Mouse (Mus musculus) T-helper 17 cell (primary cell): ENCODE results near the gene Oser1.
"Not testable (repeated sequence)": the region's sequence is repeated elsewhere in the genome, so short reads cannot be mapped to it uniquely, and the experiment has no call there.

Experiments used
- in situ Hi-C, 2 experiments: fragments of 300-600 bp; cut with MboI, MseI; formaldehyde crosslinking; loops; 1 replicate in 1 of 2; 2 replicates in 1 of 2; pipeline ENCODE4 v1.15.1; 2025; ENCODE audit warnings: high pct_unique_total_duplicates in 2 of 2

Oser1 gene

DNA sequence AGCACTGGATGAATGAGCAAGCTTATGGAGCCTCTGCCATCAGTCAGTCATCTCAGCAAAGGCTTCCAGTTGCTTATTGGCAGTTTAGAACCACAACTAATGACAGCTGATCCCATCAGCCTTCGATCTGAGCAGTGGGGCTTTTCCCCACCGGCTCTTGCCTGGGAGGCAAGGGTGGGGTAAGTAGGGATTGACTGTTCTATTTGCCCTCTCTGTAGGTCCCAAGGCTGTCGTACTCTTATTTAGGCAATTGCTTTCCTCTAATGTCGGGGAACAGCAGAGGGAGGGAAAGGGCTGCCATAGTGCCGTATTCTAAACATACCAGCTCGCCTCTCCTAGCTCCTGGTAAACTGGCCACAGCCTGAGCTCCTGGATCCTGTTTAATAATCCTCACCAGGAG is at the start of gene Oser1:
Oser1 (minus strand) TSS at position 101 of the 400 bp plus-strand sequence.
- in situ Hi-C loops, result no loop called here

DNA sequence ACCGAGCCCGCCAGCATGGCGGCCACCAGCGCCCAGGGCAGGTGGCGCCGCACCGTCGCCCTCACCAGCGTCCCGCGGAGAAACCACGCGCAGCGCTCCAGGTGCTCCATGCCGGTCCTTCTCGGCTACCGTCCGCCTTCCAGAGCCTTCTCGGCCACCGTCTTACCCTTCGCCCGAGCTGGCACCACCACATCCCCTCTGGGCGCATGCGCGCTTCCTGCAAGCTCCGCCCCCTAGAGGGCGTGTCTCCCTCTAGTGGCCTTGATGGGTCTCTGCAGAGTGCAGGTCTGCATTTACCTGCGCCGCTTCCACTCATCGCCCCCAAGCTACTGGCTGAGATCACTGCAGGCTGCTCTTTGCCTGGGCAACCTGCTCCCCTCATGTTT is 48.0 kb upstream of the Oser1 start, which contains the start of gene Fitm2:
Fitm2 (minus strand) TSS at position 164 of the 386 bp plus-strand sequence.
- in situ Hi-C loops, result loop anchor here (5.0 kb wide), 2 partner anchors 45 to 520 kb away; partner anchors contain the start of gene Ywhab (in 1 of the 2)

DNA sequence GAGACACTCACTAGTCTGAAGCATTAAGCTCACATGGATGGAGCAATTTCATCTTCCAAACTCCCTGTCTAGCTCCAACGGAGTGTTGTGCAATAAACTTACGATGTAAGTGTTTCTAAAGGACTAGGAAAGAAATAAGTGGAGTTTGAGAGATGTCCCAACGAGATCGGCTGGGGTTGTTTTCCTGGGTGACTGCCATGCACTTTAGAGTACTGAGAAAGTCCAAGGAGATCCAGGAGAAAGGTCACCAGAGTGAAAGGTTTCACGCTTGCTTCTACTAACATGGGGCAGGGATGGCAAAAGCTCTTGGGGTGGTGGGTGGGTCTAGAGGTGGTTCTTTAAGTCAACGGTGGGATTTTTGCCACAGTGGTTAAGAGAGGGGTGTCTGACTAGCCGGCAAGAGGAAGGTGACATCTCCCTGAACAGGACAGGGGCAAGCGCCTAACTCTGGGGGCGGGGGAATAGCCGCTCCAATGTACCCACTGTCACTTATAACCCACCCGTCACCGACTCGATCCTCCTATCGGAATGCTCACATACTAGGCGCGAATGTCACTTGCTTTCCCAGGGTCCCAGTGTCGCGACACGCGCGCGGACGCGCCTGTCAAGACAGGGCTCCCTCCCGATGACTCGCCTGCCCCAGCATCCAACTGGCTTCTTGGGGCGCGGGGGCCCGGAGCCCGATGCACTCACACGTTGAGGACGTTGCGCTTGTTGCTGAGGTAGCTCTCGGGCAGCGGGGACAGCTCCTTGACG is 47.4 kb upstream of the Oser1 start:
- in situ Hi-C loops, result loop anchor here (5.0 kb wide), 2 partner anchors 45 to 520 kb away; partner anchors contain the start of gene Ywhab (in 1 of the 2)

DNA sequence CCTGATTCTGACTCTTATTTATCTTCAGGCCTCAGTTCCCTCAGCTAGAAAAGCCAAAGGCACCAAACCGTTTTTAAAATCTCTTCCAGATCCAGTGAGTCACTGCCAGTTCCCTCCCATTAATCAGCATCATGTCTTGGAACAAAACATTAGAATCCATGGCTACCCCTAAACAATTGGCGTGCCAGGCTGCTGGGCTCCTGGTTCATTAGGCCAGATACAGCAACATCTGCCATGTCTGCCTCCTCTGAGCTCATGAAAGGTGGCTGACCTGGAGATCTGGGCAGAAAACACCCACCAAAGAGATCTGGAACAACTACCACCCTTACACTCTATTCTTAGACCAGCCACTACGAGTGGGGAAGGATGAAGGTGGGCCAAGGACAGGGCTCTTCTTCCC is 46.6 kb upstream of the Oser1 start:
- in situ Hi-C loops, result loop anchor here (5.0 kb wide), 2 partner anchors 44 to 521 kb away; partner anchors contain the start of gene Ywhab (in 1 of the 2)

DNA sequence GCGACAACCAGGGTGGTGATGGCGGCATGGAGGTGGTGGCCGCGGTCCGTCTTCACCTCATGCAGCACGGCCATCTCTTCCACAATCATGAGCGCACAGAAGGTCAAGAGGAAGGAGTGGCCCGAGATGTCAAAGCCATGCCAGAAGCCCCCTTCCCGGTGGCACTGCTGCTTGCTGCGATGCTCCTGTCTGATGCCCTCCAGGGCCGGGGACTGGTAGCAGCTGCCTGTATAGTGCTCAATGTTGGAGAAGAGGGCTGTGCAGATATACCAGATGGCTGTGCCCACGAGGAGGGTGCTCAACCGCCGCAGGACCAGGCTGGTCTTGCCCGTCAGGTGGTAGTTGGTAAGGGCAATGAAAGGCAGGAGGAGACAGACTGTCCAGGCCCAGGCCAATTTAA is 45.2 kb upstream of the Oser1 start:
- in situ Hi-C loops, result loop anchor here (5.0 kb wide), 2 partner anchors 42 to 523 kb away; partner anchors contain the start of gene Ywhab (in 1 of the 2)

DNA sequence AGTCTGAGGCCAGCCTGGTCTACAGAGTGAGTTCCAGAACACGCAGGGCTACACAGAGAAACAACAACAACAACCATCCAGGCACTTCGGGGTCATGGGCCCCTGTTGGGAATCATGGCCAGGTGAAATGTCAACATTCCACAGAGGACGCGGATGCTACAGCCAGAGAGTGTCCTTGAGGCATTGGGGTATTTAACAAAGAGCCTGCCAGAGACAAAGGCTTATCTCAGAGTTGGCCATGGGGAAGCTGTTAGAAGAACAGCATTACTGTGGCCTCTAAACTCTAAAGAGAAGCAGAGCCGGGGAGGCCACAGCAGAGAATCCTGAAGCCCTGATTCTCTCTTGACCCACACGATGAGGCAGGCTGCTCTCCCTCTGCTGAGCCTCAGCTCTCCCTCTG is 44.4 kb upstream of the Oser1 start:
- in situ Hi-C loops, result no loop called here

DNA sequence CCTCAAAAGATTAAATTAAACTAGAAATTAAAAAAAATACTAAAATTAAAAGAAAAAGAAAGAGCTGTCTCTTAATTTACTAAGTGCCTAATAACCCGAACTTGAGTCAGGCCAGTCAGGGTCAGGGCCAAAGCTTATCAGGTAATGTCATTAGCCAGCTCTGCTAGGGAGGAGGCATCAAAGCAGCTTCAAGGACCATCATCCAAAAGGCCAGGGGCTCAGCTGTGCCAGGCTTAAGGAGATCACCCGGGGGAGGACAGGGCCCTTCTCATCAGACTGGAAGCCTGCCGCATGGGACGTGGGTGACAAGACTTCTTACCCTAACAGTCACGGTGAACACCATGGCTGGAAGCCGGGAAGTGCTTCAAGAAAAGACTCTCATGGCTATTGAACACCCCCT is 43.1 kb upstream of the Oser1 start:
- in situ Hi-C loops, result no loop called here

DNA sequence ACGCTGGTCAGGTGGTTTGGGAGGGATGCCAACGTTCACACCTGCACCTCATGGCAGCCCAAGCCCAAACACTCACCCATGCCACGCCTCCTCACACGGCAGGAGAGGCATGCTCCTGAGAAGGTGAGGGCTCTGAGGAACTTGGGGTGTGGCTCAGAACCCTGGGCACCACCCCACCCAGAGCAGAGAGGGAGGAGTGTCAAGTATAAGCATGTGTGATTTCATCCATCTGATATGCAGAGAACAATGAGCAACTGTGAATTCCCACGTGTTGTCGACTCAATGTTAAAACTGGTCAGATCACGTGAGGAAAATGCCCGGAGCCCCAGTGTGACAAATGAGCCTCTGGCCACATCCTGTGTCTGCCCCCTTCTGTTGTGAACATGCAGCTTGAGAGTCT is 42.3 kb upstream of the Oser1 start:
- in situ Hi-C loops, result no loop called here

DNA sequence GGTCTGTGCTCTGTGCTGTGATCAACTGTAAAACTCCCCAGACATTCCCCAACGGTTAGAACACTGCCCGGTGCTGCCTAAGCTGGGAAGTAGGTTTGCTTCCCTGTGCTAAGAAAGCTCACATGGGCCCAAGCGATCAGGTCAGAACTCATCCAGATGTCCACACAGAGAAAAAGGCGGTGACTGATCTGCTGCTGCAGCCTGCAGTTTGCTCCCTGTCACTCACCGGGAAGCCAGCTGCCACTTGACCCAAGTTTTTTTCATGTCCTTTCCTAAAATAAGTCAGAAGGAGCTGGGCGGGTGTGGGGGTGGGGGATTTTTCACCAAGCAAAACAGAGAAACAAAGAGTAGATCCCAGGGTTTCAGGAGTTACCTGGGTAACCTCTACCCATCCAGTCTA is 40.1 kb upstream of the Oser1 start:
- in situ Hi-C loops, result no loop called here

DNA sequence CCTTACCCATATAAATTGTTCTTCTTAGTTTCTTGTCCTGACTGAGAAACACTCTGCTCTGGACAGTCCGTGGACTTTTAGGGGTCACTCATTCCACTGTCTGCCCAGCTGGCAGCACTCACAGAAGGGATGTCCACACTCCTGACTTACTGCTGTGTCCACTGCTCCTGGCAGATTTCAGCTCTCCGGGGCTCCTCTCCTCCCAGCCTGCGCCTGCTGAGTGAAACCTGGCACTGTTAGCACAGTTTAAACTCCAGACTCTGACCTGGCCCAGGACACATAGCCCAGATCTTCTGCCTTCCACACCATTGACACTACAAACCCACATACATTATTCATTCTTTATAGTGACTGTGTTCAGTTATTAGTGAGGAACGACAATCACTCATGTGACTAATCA is 39.5 kb upstream of the Oser1 start:
- in situ Hi-C loops, result no loop called here

DNA sequence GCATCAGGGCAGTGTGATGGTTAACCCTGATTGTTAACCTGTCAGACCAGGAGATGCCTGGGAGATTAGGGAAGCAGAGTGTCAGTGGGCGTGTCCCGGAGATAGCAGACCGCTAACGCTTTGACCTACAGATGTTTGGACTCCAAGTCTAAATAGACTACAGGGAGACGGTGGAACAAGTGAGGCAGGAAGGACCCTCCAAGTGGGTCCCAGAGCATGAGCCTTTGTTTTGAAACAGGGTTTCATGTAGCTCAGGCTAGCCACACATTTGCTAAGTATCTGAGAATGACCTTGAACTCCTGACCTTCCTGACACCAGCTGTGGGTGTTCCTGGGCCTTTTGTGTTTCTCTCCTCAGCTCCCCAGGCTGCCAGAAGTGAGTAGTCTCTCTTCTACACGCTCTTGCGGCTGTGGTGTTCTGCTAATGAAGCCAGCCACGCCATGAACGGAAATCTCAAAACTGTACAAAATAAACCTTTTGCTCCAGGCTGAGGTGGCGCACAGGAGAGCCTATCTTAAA is 38.8 kb upstream of the Oser1 start:
- in situ Hi-C loops, result no loop called here

DNA sequence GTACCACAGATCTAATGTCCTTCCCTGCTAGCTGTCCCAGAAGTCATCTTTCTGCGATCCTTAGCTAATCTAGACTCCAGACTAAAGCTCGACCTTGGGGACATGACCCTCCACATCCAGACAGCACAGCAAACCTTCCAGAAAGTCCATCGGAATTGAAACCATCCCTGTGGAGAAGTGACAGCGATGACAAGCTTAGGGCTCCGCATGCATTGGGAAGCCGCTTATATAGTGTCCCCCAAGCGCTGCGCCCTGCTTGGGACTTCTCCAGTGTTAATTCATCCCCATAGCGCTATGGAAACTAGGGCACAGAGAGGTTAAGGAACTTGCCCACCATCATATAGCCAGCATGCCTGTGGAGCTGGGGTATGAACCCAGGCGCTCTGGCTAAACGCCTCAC is 38.3 kb upstream of the Oser1 start:
- in situ Hi-C loops, result no loop called here

DNA sequence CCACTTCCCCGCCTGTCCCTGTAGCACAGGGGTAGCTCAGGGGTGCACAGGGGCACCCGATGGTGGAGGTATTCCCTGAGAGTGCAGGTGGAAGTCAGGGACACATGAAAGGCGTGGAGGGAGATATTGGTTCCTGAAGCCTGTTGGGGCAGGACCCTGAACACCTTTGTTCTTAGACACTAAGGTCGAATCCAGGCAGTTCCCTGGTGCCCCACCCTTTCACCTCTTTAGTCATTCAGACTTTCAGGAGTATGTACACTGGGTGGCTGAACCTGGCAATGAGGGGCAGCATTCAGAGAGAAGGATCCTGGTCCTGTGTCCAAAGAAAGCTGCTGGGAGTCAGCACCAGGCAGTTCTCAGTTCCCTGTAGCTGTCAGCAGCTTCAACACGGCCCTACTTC is 37.9 kb upstream of the Oser1 start:
- in situ Hi-C loops, result no loop called here

DNA sequence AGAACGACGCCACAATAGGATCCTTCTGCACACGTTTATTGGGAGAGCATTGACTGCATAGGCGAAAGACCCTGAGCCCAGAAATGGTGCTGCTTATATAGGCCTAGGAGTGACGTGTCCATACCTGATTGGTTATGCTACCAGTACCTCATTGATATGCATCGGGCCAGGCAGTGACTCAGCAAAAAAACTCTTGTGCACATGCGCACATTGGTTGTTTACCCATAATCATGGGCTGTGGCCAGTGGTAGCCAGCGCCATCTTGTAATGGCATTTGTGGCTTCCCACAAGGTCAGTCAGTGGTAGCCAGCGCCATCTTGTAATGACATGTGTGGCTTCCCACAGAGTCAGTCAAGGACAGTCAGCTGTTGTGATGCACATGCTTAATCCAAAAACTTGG is 36.8 kb upstream of the Oser1 start:
- in situ Hi-C loops, result not testable (repeated sequence)

DNA sequence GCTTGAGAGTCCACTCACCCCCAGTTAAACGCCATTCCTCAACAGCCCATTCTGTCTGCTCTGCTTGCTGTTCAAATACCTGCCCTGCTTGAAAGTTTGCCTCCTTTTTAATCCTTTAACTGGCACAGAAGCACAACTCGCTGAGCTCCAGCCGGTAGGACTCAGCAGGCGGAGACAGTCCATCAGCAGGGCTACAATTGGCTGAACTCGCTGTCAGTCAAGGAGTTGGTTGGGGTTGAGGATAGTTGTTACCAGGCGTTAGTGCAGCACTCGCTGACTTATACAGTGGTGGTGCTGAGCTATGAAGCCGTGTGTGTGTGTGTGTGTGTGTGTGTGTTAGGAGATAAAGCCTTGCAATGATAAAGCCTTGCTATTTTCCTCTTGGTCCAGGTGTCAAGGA is 36.1 kb upstream of the Oser1 start:
- in situ Hi-C loops, result no loop called here

DNA sequence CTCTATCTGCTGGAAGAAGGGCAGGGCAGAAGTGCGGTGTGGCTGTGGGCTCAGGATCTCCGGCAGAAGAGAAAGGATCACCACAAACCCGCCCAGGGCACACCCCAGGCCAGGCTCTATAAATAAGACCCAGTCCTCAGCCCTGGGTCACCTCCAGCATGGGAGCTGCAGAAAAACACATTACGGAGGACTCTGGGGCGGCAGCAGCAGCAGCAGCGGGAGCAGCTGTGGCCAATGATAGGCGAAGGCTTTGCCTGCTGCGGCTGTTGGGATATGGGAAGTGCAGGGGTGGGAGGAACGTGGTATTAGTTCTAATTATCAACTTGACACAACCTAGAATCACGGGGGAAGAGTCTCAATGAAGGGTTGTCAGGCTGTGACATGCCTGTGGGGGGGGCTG is 34.9 kb upstream of the Oser1 start:
- in situ Hi-C loops, result no loop called here

DNA sequence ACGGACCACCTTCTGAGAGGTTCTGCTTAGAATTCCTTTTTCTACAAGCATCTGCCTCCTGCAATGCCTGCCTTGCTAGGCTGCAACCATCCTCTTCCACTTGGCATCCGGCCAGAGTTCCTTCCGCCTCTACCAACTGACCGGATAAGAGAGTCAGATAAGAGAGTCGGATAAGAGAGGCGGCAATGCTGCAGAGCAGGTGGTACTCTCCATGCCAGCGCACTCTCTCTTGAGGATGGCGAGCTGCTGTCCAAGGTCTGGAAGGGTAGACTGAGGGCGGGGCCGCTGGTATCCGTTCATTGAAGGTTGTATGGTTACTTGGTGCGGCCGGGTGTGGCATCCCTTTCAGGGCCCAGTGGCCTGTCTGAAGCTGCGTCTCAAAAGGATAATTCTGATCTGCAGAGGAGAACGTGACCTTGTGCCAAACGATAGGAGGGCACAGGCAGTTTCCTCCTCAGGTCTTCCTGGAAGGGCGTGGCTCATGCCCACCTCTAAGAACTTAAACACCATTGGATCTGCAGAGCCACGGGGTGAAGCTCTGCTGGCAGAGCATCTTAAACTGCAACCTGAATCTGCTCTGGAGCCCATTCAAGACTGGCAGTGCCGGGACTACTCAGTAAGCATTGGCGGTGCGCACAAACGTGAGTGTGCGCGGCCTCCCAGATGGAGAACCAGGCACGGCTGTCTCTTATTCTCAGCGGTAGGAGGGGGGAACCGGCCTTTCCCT is 34.2 kb upstream of the Oser1 start:
- in situ Hi-C loops, result no loop called here

DNA sequence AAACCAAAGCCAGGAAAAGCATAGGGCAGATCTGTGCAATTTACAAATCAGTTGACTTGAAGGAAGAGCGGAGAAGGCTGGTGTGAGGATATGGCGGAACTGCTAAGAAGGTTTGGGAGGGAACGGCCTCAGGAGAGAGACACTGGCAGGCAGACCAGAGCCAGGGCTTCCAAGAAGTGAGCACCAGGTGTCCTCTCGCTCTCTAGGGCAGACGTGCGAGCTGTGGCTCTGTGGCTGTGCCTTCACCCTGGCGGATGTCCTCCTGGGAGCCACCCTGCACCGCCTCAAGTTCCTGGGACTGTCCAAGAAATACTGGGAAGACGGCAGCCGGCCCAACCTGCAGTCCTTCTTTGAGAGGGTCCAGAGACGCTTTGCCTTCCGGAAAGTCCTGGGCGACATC is 28.9 kb upstream of the Oser1 start:
- in situ Hi-C loops, result no loop called here

DNA sequence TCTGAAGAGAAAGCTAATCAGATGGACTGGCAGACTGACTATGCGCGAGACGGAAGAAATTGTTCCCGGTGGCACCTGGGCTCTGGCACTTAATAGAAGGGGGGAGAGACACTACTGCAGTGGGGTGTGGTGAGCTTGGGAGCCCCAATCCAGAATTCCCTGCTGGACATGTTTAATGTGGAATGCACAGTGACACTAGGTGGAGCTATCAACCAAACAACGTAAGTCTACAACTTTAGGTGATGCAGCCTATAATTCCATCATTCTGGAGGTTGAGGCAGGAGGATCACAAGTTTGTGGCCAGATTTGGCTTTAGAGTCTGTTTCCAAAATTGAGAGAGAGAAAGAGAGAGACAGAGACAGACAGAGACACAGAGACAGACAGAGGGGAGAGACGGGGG is 28.2 kb upstream of the Oser1 start:
- in situ Hi-C loops, result no loop called here

DNA sequence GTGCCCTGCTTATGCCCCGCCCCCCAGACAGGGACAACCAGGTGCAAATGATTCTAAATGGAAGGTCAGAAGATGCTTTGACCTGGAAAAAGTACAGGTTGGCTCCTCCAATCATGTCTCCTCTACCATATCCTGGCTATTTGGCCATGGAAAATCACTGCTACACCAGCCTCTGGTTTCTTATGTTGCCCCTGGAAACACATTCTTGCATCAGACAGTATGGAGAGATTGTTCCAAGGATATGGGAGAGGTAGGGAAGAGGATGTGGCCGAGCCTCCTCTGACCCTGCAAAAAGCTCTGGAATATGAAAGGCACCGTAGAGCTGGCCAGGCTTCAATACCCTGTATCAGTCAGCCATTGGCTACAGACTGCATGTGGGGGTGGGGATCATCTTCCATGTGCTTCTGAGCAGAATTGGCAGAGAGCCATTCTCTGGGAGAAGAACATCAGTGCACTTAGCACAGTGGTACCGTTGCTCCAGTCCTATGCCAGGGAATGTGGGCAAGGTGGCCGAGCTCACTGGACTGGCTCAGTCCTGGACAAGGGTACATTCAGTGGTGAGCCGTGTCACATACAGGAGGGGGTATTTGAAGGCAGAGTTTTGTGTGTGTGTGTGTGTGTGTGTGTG is 26.3 kb upstream of the Oser1 start:
- in situ Hi-C loops, result no loop called here

DNA sequence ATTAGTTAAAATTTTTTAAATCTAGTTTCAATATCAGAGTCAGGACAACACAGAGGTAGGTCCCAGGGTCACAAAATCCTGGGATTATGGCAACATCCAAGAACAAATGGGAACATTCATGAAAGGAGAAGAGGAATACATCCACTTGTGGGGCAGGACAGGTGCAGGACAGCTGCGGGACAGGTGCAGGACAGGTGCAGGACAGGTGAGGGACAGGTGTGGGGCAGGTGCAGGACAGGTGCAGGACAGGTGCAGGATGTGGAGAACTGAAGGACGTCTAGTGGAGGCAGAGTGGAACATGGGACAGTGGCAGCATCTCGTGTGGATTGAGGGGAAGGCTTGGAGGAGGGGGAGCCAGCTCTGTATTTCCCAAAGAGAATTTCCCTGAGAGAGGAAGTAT is 24.8 kb upstream of the Oser1 start:
- in situ Hi-C loops, result no loop called here

DNA sequence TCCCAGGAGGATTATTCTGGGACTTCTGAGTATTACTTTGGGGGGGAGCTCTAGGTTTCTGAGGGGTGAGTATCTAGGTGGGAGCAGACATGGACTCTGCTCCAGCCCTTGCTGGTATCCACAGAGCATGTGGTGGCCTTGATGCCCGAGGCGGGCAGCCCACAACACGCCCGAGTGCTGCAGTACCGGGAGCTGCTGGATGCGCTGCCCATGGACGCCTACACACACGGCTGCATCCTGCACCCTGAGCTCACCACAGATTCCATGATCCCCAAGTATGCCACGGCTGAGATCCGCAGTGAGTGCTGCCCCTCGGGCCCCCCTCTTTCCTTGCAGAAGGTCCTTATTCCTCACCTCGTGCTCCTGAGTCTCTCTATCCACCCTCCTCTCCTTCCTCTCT is 22.9 kb upstream of the Oser1 start:
- in situ Hi-C loops, result no loop called here
